Mouse (Mus musculus): ENCODE measurements around the gene Faxc. TPM values are rescaled to one million over a fixed set of nuclear protein-coding genes. Genes with fewer than 3 reads are reported as not detected.

Faxc gene
- not detected in 4 replicates for total RNA-seq (2023)

GRCm38 (mm10) chr4:21930971-21931771 lies at the start of gene Faxc:
Gene Faxc, plus strand, starts transcription at chr4:21931329.

Other genes with a start within 250 kb of the Faxc start
- not detected in 4 replicates for gene Prdm13, start 245.4 kb upstream of the Faxc start, total RNA-seq (2023)
- 20.4 to 31.6 TPM (median 26.2 TPM) in 4 replicates for gene Ccnc, start 203.6 kb upstream of the Faxc start, total RNA-seq (2023)
- 17.4 to 24.1 TPM (median 20.7 TPM) in 4 replicates for gene Usp45, start 164.2 kb upstream of the Faxc start, total RNA-seq (2023)
- gene Tstd3, start 164.1 kb upstream of the Faxc start, total RNA-seq (2023) = 3.9 to 5.3 TPM (median 5.1 TPM) in 4 replicates
- 255 to 286 TPM (median 261 TPM) in 4 replicates for gene Pnisr, start 83.7 kb upstream of the Faxc start, total RNA-seq (2023)
- gene Coq3, start 51.7 kb upstream of the Faxc start, total RNA-seq (2023) = 1.8 to 3.3 TPM (median 2.8 TPM) in 4 replicates

Measured in B cell, adult 62 days (primary cell).